Mouse (Mus musculus) cortical plate, adult 2 months (tissue): ENCODE results near the gene Ahnak.

ENCODE experiments used
- CTCF ChIP-seq: fragments of 200-500 bp; IDR thresholded peaks from 2 replicates; pipeline ENCODE4 v1.5.1; 2011; ENCODE audit warnings: mild to moderate bottlenecking, control low read depth, low read length; ENCODE audit not compliant: insufficient read depth; ENCODE audit errors: extremely low read depth
- POLR2A ChIP-seq: fragments of 200-500 bp; IDR thresholded peaks from 2 replicates; pipeline ENCODE4 v1.6.1; 2011; ENCODE audit warnings: mild to moderate bottlenecking, low read length, control low read depth; ENCODE audit not compliant: insufficient read depth; ENCODE audit errors: extremely low read depth

DNA sequence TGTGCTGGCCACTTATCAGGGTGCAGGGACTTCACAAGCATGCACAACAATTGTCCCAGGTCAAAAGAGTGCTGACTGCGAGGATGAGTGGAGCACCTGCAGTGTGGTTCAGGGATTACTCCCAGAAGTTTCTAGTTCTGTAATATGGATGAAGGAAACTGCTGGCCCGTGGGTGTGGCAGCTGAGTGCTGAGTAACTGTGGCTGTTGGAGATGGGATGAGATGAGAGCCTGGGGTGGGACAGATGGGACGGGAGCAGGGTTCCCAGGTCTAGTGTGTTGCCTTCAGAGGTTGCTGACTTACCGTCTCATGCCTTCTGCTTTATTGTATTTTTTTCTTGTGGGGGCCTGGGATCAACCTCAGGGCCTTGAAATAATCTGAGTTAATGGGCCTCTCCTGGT, 69.9 kb downstream of the Ahnak start:
- no peak for TF ChIP-seq CTCF
- TF ChIP-seq POLR2A: no peak
